Mouse (Mus musculus) lung, postnatal 0 days (tissue): ENCODE measurements around the gene Trp53rkb. TPM values are rescaled to one million over a fixed set of nuclear protein-coding genes. Genes with fewer than 3 reads are reported as not detected.

ENCODE experiments used
- ATAC-seq: fragments of 200-750 bp; cut with Nextera tagmentation; 2 replicates; pipeline ENCODE4 v1.8.0; 2017; ENCODE audit warnings: moderate library complexity
- DNase-seq: peaks from one replicate; pipeline ENCODE4 v3.0.0-alpha.2; 2016; ENCODE audit warnings: low spot score
- H3K27ac ChIP-seq: fragments of 300-500 bp; sonication (generic); 2 replicates; pipeline ENCODE4 v1.5.1; 2014; ENCODE audit warnings: antibody characterized with exemption, mild to moderate bottlenecking, low read length, mixed read lengths
- H3K27me3 ChIP-seq: fragments of 300-500 bp; sonication (generic); replicated peaks from 2 replicates; pipeline ENCODE4 v1.6.1; 2014; ENCODE audit warnings: low read length, mixed read lengths; ENCODE audit not compliant: insufficient read depth
- H3K36me3 ChIP-seq: fragments of 300-500 bp; sonication (generic); 2 replicates; pipeline ENCODE4 v1.6.1; 2014; ENCODE audit warnings: low read length, mixed read lengths; ENCODE audit not compliant: insufficient read depth
- H3K4me1 ChIP-seq: fragments of 300-500 bp; sonication (generic); 2 replicates; pipeline ENCODE4 v1.6.1; 2014; ENCODE audit warnings: antibody characterized with exemption, low read depth, low read length, mixed read lengths; ENCODE audit not compliant: insufficient read depth
- H3K4me2 ChIP-seq: fragments of 300-500 bp; sonication (generic); replicated peaks from 2 replicates; pipeline ENCODE4 v1.6.1; 2014; ENCODE audit warnings: low read depth, mild to moderate bottlenecking, low read length, moderate library complexity, mixed read lengths
- H3K4me3 ChIP-seq: fragments of 300-500 bp; sonication (generic); 2 replicates; pipeline ENCODE4 v1.5.1; 2014; ENCODE audit warnings: low read depth, low read length
- H3K9ac ChIP-seq: fragments of 300-500 bp; sonication (generic); replicated peaks from 2 replicates; pipeline ENCODE4 v1.6.1; 2014; ENCODE audit warnings: low read depth, mild to moderate bottlenecking
- H3K9me3 ChIP-seq: fragments of 300-500 bp; sonication (generic); 2 replicates; pipeline ENCODE4 v1.6.1; 2016; ENCODE audit warnings: low read length, mixed read lengths
- CTCF ChIP-seq: IDR thresholded peaks from 2 replicates; pipeline ENCODE4 v1.5.1; 2016; ENCODE audit warnings: antibody characterized with exemption, mild to moderate bottlenecking
- EP300 ChIP-seq: IDR thresholded peaks from 2 replicates; pipeline ENCODE4 v1.6.1; 2016; ENCODE audit warnings: antibody characterized with exemption, mild to moderate bottlenecking, control low read depth
- WGBS: fragments of 180-500 bp; shearing (Covaris S2); extraction: QIAGEN DNeasy Blood & Tissue Kit; methylation state at CpG from one replicate; pipeline ENCODE4 v1.1.7; 2014; 5-methylcytosine and 5-hydroxymethylcytosine counted together
- polyA plus RNA-seq: library from polyadenylated mRNA; unstranded; fragments of >200 nt; fragmentation: Nextera tagmentation; extraction: Ambion mirVana; gene quantifications from 2 replicates; pipeline ENCODE4 v1.2.1, GENCODE M21; 2015

Gene Trp53rkb
- polyA plus RNA-seq, 1 experiment from 2014 or later: 4.8 TPM

DNA sequence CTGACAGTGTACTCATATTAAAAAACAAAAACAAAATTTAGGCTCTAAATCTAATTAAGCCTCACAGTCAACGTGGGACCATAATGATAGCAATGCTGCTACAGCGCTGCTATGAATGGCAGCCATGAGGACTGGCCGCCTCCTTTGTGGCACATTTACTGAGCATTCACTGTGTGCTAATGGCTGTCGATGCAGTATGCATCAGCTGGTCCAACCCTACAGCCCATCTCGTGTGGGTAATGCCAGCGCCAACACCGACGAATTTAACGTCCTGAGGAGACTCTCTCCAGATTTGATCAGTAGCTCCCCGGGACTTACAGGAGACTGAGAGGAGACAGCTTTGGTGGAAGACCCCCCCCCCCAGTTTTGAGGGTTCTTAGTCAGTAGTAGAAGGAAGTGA is 18.1 kb upstream of the Trp53rkb start:
- H3K4me2 ChIP-seq: no peak overlapping the region
- WGBS: 85% methylated on average over 10 of the region's 10 CpGs

DNA sequence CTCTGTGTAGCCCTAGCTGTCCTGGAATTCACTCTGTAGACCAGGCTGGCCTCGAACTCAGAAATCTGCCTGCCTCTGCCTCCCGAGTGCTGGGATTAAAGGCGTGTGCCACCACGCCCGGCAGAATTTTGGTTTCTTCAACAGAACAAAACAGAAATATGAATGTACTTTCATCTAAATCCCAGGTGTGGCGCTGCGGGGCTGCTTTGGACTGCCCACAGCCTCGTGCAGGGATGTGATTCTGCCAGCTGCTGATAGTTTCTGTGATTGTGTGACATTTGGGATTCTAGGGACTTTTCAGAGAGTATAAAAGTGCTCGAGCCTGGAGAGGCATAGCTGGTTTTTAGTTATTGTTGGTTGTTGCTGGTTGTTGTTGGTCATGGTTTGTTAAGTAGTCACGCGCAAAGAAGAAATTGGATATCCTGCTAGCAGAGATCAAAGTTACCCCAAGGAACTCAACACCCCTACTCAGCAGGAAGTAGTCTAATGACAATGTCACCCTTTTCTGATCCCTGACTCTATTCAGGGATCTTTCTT is 16.9 kb upstream of the Trp53rkb start:
- H3K9me3 ChIP-seq: no peaks in the 10 kb centered on the region
- H3K4me2 ChIP-seq: no peak overlapping the region
- no peaks in the 10 kb centered on the region for H3K27me3 ChIP-seq
- no peak overlapping the region for H3K9ac ChIP-seq
- no peak overlapping the region for H3K4me3 ChIP-seq
- no peaks in the 10 kb centered on the region for H3K36me3 ChIP-seq
- DNase-seq (no peak), ATAC-seq (no peak)
- WGBS: 73% methylated on average over 11 of the region's 11 CpGs
- TF ChIP-seq EP300 (no peak), CTCF (no peak)
- no peak overlapping the region for H3K27ac ChIP-seq
- H3K4me1 ChIP-seq: no peaks in the 10 kb centered on the region

More for the DNA sequence above, 18.1 kb upstream of the Trp53rkb start:
- no peaks in the 10 kb centered on the region for H3K9me3 ChIP-seq
- no peak overlapping the region for H3K4me3 ChIP-seq
- H3K4me1 ChIP-seq: no peaks in the 10 kb centered on the region
- no peak for ATAC-seq
- TF ChIP-seq EP300 (no peak), CTCF (no peak)
- H3K27ac ChIP-seq: no peak overlapping the region
- no peaks in the 10 kb centered on the region for H3K36me3 ChIP-seq
- no peaks in the 10 kb centered on the region for H3K27me3 ChIP-seq
- DNase-seq: no peak
- H3K9ac ChIP-seq: no peak overlapping the region

DNA sequence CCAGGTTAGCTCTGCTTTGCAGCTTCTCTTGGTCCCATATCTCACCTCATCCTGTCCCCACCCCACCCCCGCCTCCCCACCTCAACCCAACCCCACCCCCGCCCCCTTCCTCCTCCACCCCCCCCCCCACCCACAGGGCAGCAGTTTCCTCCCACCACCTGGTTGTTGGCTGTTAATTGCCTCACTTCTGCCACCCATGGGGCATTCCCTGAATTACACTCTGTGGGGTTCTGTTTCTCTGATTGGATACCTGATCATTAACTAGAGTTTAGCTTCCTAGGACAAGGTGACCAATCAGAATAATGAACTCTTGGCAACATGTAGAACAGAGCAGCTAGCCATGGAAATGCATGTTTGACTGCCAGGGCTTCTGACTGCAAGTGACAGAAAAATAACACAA is 16.1 kb upstream of the Trp53rkb start:
- TF ChIP-seq CTCF (peak; percentile 48), EP300 (no peak)
- no peaks in the 10 kb centered on the region for H3K27me3 ChIP-seq
- H3K36me3 ChIP-seq: no peaks in the 10 kb centered on the region
- H3K4me1 ChIP-seq: no peaks in the 10 kb centered on the region
- no peak for ATAC-seq
- H3K9me3 ChIP-seq: no peaks in the 10 kb centered on the region
- H3K27ac ChIP-seq: no peak overlapping the region
- 0% methylated on average over 1 of the region's 2 CpGs for WGBS
- no peak overlapping the region for H3K9ac ChIP-seq
- no peak overlapping the region for H3K4me3 ChIP-seq
- no peak for DNase-seq
- no peak overlapping the region for H3K4me2 ChIP-seq

DNA sequence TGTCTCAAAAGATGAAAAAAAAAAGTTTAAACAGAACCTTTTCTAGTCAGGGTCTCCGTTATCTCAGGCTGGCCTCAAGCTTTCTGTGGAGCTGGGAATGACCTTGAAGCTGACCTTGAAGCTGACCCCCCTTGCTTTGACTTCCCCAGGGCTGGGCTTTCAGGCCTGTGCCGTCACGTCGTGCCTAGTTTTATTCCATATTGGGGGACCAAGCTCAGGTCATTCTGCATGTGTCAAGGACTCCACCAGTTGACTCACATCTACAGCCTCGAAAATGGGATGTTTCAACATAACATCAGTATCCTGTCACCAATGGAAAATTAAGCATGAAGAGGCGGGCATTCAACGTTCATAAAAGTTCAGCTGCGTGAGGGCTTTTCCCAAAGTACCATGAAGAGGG is 12.4 kb upstream of the Trp53rkb start:
- Histone ChIP-seq H3K27ac (no peak overlapping the region), H3K4me1 (no peaks in the 10 kb centered on the region), H3K9me3 (no peaks in the 10 kb centered on the region), H3K4me3 (no peak overlapping the region), H3K27me3 (no peaks in the 10 kb centered on the region), H3K4me2 (no peak overlapping the region), H3K36me3 (no peaks in the 10 kb centered on the region), H3K9ac (no peak overlapping the region)
- TF ChIP-seq CTCF: no peak
- no peak for TF ChIP-seq EP300
- no peak for DNase-seq
- no peak for ATAC-seq
- WGBS: 71% methylated on average over 8 of the region's 8 CpGs

DNA sequence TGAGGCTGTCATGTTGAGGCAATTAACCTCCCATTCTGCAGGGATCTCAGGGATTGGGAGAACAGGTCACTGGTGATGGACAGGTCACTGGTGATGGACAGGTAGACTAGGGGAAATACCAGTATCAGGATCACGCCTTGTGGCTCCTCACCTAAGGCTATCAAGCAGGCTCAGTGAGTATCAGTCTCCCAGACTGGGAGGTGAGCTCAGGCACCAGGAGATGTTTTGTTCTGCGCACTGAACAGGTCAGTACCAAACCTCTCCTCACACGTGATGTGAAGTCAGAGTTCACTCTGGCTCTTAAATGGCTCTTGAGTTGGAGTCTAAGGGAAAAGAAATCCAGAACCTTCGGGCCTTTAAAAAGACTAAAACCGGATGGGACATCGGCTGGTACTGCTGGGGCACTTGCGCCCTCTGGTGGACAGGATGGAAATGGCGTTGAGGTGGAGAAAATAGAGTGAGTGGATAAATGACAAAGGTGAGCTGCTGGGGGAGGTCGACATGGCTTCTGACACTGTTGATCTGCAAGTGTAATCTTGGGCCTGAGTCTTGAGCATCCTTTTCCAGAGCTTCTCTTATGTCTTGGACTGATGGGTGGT is 11.3 kb upstream of the Trp53rkb start:
- no peak overlapping the region for H3K4me3 ChIP-seq
- H3K27me3 ChIP-seq: no peaks in the 10 kb centered on the region
- H3K4me2 ChIP-seq: no peak overlapping the region
- H3K27ac ChIP-seq: no peak overlapping the region
- 15% methylated on average over 9 of the region's 9 CpGs for WGBS
- no peak for TF ChIP-seq EP300
- TF ChIP-seq CTCF: peak; percentile 98
- no peaks in the 10 kb centered on the region for H3K9me3 ChIP-seq
- no peaks in the 10 kb centered on the region for H3K36me3 ChIP-seq
- ATAC-seq (peak; percentile 30; the same call in 1 of the 2 replicates), DNase-seq (peak; percentile 72)
- 0 out of 2 replicates have a peak, but pooled peaks cover 1% of the 10 kb centered on the region for H3K4me1 ChIP-seq
- H3K9ac ChIP-seq: no peak overlapping the region

DNA sequence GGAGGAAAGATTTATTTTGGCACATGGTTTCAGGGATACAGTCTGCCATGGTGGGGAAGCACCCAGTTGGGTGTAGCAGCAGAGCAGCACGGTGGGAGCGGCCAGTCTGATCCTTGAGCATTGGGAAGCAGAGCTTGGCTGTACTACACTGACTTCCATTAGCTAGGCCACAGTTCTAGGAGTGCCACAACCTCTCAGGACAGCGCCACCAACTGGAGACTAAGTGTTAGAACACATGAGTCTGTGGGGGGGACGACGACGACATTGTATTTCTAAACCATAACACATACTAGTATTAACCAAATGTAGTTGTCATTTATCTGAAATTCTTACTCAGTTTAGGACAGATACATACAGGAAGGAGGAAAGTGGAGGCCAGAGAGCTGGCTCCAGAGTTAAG is 8.0 kb upstream of the Trp53rkb start:
- Histone ChIP-seq H3K4me1 (0 out of 2 replicates have a peak, but pooled peaks cover 4% of the 10 kb centered on the region), H3K4me3 (no peak overlapping the region), H3K4me2 (no peak overlapping the region), H3K9me3 (no peaks in the 10 kb centered on the region), H3K9ac (no peak overlapping the region), H3K36me3 (no peaks in the 10 kb centered on the region), H3K27me3 (no peaks in the 10 kb centered on the region), H3K27ac (no peak overlapping the region)
- WGBS: 83% methylated on average over 6 of the region's 6 CpGs
- no peak for TF ChIP-seq EP300
- TF ChIP-seq CTCF: peak; percentile 51
- DNase-seq: no peak
- no peak for ATAC-seq
